Mouse (Mus musculus) lung, postnatal 0 days (tissue): Measurements from ENCODE around the gene Nt5c3b.

Source experiments
- CTCF ChIP-seq: IDR thresholded peaks from 2 replicates; pipeline ENCODE4 v1.5.1; 2016; ENCODE audit warnings: antibody characterized with exemption, mild to moderate bottlenecking
- EP300 ChIP-seq: IDR thresholded peaks from 2 replicates; pipeline ENCODE4 v1.6.1; 2016; ENCODE audit warnings: antibody characterized with exemption, mild to moderate bottlenecking, control low read depth

GRCm38 (mm10) chr11:100485801-100486538 lies 44.4 kb upstream of the Nt5c3b start:
- TF ChIP-seq EP300 (no peak), CTCF (peak; percentile 74)
